Mouse (Mus musculus) pancreas, adult 10 weeks (tissue): ENCODE data around the gene Exosc2. TPM values are rescaled to one million over a fixed set of nuclear protein-coding genes. Genes with fewer than 3 reads are reported as not detected.

Source experiments
- polyA plus RNA-seq: library from polyadenylated mRNA; stranded (reverse); fragments of 350-450 nt; fragmentation: Illumina TruSeq; extraction: RNeasy Lipid Tissue Mini Kit (QIAGEN cat#74804); gene quantifications from one replicate; pipeline ENCODE4 v1.2.3, GENCODE M21; 2015; ENCODE audit warnings: low read depth, low replicate concordance; ENCODE audit not compliant: insufficient read depth

Gene Exosc2
- polyA plus RNA-seq = 6.2 TPM

DNA sequence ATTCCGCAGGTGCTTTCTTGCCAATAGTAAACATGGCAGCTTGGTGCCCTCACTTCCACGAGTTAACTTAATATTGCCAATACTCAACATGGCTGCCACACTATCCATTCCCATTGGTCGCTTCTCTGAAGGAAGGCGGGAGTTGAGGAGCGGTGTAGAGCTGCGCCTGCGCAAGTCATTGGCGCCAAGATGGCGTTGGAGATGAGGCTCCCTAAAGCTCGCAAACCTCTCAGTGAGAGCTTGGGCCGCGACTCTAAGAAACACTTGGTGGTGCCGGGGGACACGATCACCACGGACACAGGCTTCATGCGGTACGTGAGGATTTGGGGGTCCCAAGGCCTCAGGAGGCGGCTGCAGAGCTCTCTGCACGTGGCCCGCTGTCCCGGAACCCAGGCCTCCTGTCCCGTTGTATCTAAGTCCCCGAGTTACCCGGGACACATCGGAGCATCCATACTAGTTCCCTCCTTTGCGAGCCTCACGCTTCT is at the start of gene Exosc2:
Exosc2 (plus strand) TSS at position 165 of the 485 bp plus-strand sequence.

DNA sequence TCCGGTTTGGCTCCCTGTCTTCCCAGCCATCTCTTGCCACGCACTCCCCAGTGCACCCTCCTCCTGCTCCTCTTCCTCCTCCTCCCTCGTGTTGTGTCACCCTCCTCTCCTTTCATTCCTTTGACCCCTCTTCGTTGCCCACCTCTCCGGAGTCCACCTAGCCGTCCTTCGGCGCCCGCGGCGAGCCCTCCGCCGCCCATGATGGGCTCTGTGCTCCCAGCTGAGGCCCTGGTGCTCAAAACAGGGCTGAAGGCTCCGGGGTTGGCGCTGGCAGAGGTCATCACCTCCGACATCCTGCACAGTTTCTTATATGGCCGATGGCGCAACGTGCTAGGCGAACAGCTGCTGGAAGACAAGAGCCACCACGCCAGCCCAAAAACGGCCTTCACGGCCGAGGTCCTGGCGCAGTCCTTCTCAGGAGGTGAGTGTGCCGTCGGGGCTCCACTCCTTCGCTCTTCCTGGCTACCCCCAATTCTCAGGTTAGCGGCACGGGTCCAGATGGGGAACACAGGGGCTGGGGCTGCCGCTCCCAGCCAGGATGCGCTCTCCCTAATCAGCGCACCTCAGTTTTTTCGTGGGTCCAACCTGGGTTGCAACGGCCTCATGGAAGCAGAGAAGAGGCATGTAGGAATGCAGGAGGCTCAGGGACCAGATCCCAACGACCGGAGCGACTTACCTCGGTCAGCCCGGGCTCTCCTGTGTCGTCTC is 30.5 kb upstream of the Exosc2 start, which contains the start of gene Prdm12:
Prdm12 (plus strand) TSS at position 137 of the 708 bp plus-strand sequence.

DNA sequence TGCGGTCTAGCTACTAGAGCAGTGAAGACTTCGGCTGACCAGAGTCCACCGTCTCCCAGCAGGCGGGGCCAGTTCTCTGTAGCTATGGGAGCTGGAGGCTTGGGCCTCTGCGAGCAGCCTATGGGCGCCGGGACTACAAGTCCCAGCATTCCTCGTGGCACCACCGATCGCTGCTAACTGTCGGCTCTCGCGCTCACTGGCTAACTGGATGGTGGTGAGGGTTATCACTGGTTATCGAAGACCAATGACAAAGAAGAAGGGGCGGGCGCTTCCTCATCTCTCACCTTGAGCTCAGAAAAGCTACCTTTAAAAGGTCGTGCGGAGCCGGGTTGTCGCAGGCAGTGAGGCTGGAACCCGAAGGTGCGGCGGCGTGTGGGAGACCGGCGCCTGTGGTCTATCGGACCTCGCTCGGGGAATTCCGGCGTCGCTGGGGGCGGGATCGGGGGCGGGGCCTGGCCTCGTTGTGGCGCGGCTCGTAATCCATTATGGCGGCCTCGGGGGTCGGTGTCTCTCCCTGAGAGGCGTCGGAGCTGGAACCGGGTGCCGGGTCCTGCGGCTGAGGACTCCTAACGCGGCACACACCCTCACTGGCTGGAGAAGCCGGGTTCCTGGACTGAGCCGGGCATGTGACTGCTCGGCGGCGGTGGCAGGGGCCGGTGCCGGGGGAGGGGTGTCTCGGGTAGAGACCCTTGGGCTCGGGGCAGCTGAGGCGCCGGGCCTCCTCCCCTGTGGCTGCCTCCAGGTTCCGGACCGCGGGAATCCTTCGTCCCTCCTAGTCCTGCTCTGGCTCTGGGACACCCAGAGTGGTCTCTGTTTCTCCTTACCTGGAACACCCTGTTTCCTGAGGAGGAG is 17.8 kb downstream of the Exosc2 start, which contains the start of gene Abl1:
Abl1 (plus strand) TSS at position 303 of the 852 bp plus-strand sequence.

Other genes starting within 250 kb of the Exosc2 start
- 7.6 TPM for gene Ass1, start 200.5 kb upstream of the Exosc2 start, polyA plus RNA-seq
- 7.0 TPM for gene Fubp3, start 98.1 kb upstream of the Exosc2 start, polyA plus RNA-seq
- gene Prdm12, start 30.7 kb upstream of the Exosc2 start, polyA plus RNA-seq = not detected
- gene Abl1, start 17.7 kb downstream of the Exosc2 start, polyA plus RNA-seq = 7.9 TPM
- not detected for gene Qrfp, start 139.9 kb downstream of the Exosc2 start, polyA plus RNA-seq
- not detected for gene Fibcd1, start 175.3 kb downstream of the Exosc2 start, polyA plus RNA-seq
- gene Lamc3, start 216.6 kb downstream of the Exosc2 start, polyA plus RNA-seq = 2.5 TPM